Mouse (Mus musculus) frontal cortex, postnatal 10 days (tissue): ENCODE measurements at regions not wholly inside any gene's neighbourhood (a gene's known extent, or its start where the extent isn't known, plus 50 kb on each side); places are given as distances from the start of the nearest gene placed in this dataset.

Experiments
- DNase-seq, 2 experiments: peaks; one replicate each; pipeline ENCODE4 v3.0.0; 2022; ENCODE audit warnings: low spot score in 2 of 2, mixed read lengths in 1 of 2

DNA sequence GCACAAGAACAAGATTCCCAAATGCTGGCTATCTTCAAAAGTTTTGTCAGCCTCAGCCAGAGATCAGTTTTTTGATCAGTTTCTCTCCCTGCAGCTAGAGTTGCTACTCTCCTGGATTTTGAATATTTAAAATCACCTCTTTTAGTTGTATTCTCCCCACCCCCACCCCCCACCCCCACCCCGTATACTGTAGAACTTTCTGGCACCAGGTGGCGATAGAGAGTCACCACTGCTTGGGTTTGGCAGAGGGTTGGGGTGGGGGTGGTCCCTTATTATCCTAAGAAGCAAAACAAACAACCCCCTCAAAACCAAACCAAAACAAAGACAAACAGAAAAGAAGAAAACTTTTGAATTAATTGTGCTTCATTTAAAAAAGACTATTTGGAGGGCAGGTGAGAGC, 122.0 kb downstream of the Dkk1 start:
- no peak for DNase-seq

- DNase-seq: no peak
Measured at GRCm38 (mm10) chr19:30433141-30433540, 116.3 kb downstream of the Dkk1 start.

- DNase-seq: no peak
Measured at GRCm38 (mm10) chr19:30435054-30435738, 114.3 kb downstream of the Dkk1 start.

DNA sequence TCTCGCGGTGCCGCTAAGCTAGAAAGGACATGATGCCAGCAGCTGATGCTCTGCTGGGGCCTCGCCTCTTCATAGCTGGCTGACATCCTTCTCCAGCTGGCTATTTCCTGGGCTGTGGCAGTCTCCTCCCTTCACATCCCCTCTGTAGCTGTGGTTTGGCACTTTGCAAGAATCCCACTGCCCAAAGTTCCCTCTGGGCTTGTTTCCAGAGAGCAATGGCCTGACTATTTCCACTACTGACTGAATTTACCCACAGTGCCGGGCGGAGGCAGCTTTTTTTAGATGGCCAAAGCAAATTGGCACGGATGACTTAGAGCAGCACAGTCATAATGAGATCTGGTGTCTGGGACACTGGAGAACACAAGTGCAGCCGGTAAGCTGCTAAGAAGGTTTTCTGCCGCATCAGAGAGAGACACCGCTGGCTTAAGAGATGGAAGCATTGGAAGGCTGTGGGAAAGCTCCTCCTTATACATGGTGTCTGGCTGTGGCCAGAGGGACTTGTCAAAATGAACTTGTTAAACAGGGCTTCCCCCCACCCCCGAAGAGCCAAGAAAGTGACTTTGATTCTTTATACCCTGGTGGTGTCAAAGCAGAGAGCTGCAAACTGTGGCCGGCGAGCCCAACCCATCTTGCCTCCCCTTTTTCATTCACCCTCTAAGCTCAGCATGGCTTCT, 98.5 kb downstream of the Dkk1 start:
- peak in 1 of 2 experiments; percentile 8 for DNase-seq

GRCm38 (mm10) chr19:30451543-30451920, 97.9 kb downstream of the Dkk1 start:
- no peak for DNase-seq

- no peak for DNase-seq
Measured at GRCm38 (mm10) chr19:30452671-30453070, 96.8 kb downstream of the Dkk1 start.

DNA sequence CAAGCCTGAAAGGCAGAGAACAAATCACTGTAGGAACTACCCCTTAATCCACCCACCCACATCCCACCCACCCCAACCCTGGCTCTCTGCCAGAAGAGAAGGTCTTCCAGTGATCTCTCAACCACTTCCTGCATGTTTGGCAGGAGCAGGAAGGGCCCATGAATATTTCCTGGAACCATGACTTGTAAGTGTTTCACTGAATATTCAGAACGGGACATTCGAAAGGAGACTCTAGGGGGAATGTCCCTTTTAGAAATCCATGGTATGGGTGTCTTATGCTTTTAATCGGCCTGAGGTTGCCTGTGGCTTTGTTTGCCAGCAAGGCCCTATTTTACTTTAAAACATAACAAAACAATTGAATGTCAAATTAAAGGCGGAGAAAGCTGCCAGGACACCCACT, 66.0 kb downstream of the Dkk1 start:
- DNase-seq: no peak

DNA sequence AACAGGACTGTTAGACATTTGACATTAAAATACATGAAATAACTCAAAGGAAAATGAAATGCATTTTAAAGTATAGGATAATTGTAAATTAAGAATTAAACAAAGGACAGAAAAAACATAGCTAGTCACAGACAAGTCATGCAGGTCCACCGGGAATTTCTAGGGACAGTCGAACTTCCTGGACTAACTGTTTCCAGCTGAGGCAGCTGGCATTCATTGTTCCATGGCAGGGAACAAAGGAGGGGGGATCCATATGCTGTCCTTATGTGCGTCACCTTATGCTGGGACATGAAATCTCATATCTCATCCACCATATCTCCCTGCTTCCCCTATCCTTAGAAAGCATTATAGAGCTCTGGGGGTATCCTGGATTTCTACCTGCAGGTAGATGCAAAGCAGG, 59.7 kb downstream of the Dkk1 start:
- no peak for DNase-seq

DNA sequence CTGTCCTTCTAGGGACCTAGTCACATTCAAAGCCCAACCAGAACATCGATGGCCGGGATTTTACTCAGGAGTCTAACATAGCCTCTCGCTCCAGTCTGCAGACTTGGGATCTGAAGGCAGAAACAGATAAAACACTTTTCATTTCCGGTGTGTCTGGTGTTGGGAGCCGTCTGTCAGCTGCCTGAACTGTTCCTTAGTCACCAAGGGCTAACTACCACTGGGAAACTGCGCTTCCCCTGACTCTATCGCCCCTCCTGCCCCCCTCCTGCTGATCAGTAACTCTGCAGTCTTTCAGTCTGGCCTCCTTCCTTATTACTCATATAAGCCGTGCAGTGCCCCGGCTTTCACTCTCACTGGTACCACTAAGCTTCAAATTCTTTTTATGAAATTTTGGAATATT, 58.5 kb downstream of the Dkk1 start:
- no peak for DNase-seq
